Comparison of ENCODE assay signal across 18 mouse cellular contexts in genomic region chr2:37570703-37571102, GRCm38 (mm10). TPM values are rescaled to one million over a fixed set of nuclear protein-coding genes. Genes with fewer than 3 reads are reported as not detected.
DNase-seq lines count a peak whose midpoint lies in the region; ATAC-seq and TF ChIP-seq lines count a peak whose summit lies in the region.
"Had no signal": no experiment of that assay in that cellular context is flagged by ENCODE, and none has a peak within 500 bp of the region (broad histone marks: within the 10 kb centered on the region; RNA-seq: fewer than 3 reads in every experiment).

No protein-coding gene starts in this region.

- peaks cover 29% of the 10 kb centered on the region for H3K36me3 ChIP-seq in embryonic facial prominence, embryonic 14.5 days (ENCODE audit: control insufficient read depth, insufficient read depth, low read length)
- peaks cover 62% of the 10 kb centered on the region for H3K36me3 ChIP-seq in embryonic facial prominence, embryonic 10.5 days (replicated peaks)
- no peaks in the 10 kb centered on the region for H3K36me3 ChIP-seq in lung, postnatal 0 days (ENCODE audit: insufficient read depth, low read length)
- H3K36me3 ChIP-seq in liver, embryonic 16.5 days (ENCODE audit: control insufficient read depth, insufficient read depth) = no peaks in the 10 kb centered on the region; the same call in 1 of the 2 replicates

- WGBS in embryonic facial prominence, embryonic 14.5 days = 86% methylated on average over 2 of the region's 2 CpGs
- 93% methylated on average over 2 of the region's 2 CpGs for WGBS in embryonic facial prominence, embryonic 10.5 days
- WGBS in lung, postnatal 0 days = 44% methylated on average over 2 of the region's 2 CpGs
- 83% methylated on average over 2 of the region's 2 CpGs for WGBS in liver, embryonic 16.5 days (ENCODE audit: insufficient replicate concordance)

- H3K4me1 ChIP-seq in embryonic facial prominence, embryonic 14.5 days (ENCODE audit: control insufficient read depth, insufficient read depth, low read length) = no peaks in the 10 kb centered on the region
- no peaks in the 10 kb centered on the region for H3K4me1 ChIP-seq in embryonic facial prominence, embryonic 10.5 days
- no peaks in the 10 kb centered on the region for H3K4me1 ChIP-seq in lung, postnatal 0 days (ENCODE audit: insufficient read depth, low read depth, low read length)
- peaks cover 6% of the 10 kb centered on the region for H3K4me1 ChIP-seq in liver, embryonic 16.5 days (ENCODE audit: control insufficient read depth, low read depth, low read length)
- H3K4me1 ChIP-seq: midbrain, embryonic 10.5 days; neural tube, embryonic 12.5 days had no signal

- no peaks in the 10 kb centered on the region for H3K9me3 ChIP-seq in embryonic facial prominence, embryonic 14.5 days (ENCODE audit: control insufficient read depth, low read length)
- H3K9me3 ChIP-seq in embryonic facial prominence, embryonic 10.5 days = no peaks in the 10 kb centered on the region
- no peaks in the 10 kb centered on the region for H3K9me3 ChIP-seq in lung, postnatal 0 days (ENCODE audit: low read length)
- no peaks in the 10 kb centered on the region for H3K9me3 ChIP-seq in liver, embryonic 16.5 days (replicated peaks; ENCODE audit: control insufficient read depth, low read length)
- H3K9me3 ChIP-seq: G1E; heart, embryonic 15.5 days; midbrain, embryonic 10.5 days; neural tube, embryonic 12.5 days had no signal

- no peak overlapping the region for H3K9ac ChIP-seq in embryonic facial prominence, embryonic 14.5 days (ENCODE audit: low read depth, low read length)
- H3K9ac ChIP-seq in lung, postnatal 0 days (replicated peaks; ENCODE audit: low read depth) = no peak overlapping the region
- H3K9ac ChIP-seq in liver, embryonic 16.5 days (ENCODE audit: low read depth, low read length) = no peak overlapping the region
- H3K9ac ChIP-seq: heart, embryonic 15.5 days; neural tube, embryonic 12.5 days had no signal

- no peak for TF ChIP-seq EP300 in lung, postnatal 0 days (IDR thresholded peaks at IDR 0.05)

- H3K4me3 ChIP-seq in embryonic facial prominence, embryonic 14.5 days (ENCODE audit: low read depth, low read length) = no peak overlapping the region
- H3K4me3 ChIP-seq in embryonic facial prominence, embryonic 10.5 days = no peak overlapping the region
- no peak overlapping the region for H3K4me3 ChIP-seq in lung, postnatal 0 days (ENCODE audit: low read depth, low read length)
- H3K4me3 ChIP-seq in liver, embryonic 16.5 days (ENCODE audit: low read depth, low read length) = no peak overlapping the region
- H3K4me3 ChIP-seq: heart, embryonic 15.5 days; midbrain, embryonic 10.5 days; neural tube, embryonic 12.5 days had no signal

- no peak overlapping the region for H3K4me2 ChIP-seq in embryonic facial prominence, embryonic 14.5 days (ENCODE audit: low read depth, low read length)
- no peak overlapping the region for H3K4me2 ChIP-seq in lung, postnatal 0 days (replicated peaks; ENCODE audit: low read depth, low read length)
- no peak overlapping the region for H3K4me2 ChIP-seq in liver, embryonic 16.5 days (ENCODE audit: low read depth, low read length)
- H3K4me2 ChIP-seq: heart, embryonic 15.5 days; neural tube, embryonic 12.5 days had no signal

- DNase-seq in embryonic facial prominence, embryonic 14.5 days (ENCODE audit: low spot score) = peak; percentile 18
- DNase-seq in embryonic facial prominence, embryonic 10.5 days (ENCODE audit: low spot score) = no peak
- peak; percentile 25 for DNase-seq in lung, postnatal 0 days (ENCODE audit: low spot score)
- DNase-seq in lung, postnatal 4 days = no peak
- peak; percentile 14 for DNase-seq in kidney, postnatal 10 days
- DNase-seq in right cerebral cortex, postnatal 36 days (ENCODE audit: low spot score in 2 of 2) = no peak
- no peak for DNase-seq in spleen, postnatal 36 days (ENCODE audit: low spot score in 2 of 2)
- DNase-seq: cerebellum, postnatal 25 days; heart, adult 18-20 months; lung, postnatal 14 days; right cerebral cortex, postnatal 4 days; thymus, postnatal 36 days had no signal

- no peak for ATAC-seq in embryonic facial prominence, embryonic 14.5 days (ENCODE audit: low read depth)
- ATAC-seq in lung, postnatal 0 days = no peak
- ATAC-seq in liver, embryonic 16.5 days (ENCODE audit: low read depth) = peak; percentile 86
- ATAC-seq: CD4-positive, CD25-positive, alpha-beta regulatory T cell, adult 4 months had no signal

- no peaks in the 10 kb centered on the region for H3K27me3 ChIP-seq in embryonic facial prominence, embryonic 14.5 days (replicated peaks; ENCODE audit: control insufficient read depth, insufficient read depth, low read length)
- no peaks in the 10 kb centered on the region for H3K27me3 ChIP-seq in embryonic facial prominence, embryonic 10.5 days (replicated peaks; ENCODE audit: low read depth, poor library complexity, severe bottlenecking)
- no peaks in the 10 kb centered on the region for H3K27me3 ChIP-seq in lung, postnatal 0 days (replicated peaks; ENCODE audit: insufficient read depth, low read length)
- H3K27me3 ChIP-seq in liver, embryonic 16.5 days (ENCODE audit: control insufficient read depth, insufficient read depth, low read depth, low read length) = no peaks in the 10 kb centered on the region
- H3K27me3 ChIP-seq: heart, embryonic 15.5 days; neural tube, embryonic 12.5 days had no signal

- no peak overlapping the region for H3K27ac ChIP-seq in embryonic facial prominence, embryonic 14.5 days (replicated peaks; ENCODE audit: low read depth, low read length)
- no peak overlapping the region for H3K27ac ChIP-seq in embryonic facial prominence, embryonic 10.5 days (replicated peaks)
- no peak overlapping the region for H3K27ac ChIP-seq in lung, postnatal 0 days (ENCODE audit: low read length)
- no peak overlapping the region for H3K27ac ChIP-seq in liver, embryonic 16.5 days (ENCODE audit: low read length)
- H3K27ac ChIP-seq: heart, embryonic 15.5 days; midbrain, embryonic 10.5 days; neural tube, embryonic 12.5 days had no signal

- TF ChIP-seq CTCF in lung, postnatal 0 days (IDR thresholded peaks at IDR 0.05) = no peak

RNA-seq across cellular contexts. Expression of gene Gpr21, which starts 54.6 kb away (rescaled TPM):
- 1.3 and 1.6 TPM in 2 replicates for polyA plus RNA-seq in embryonic facial prominence, embryonic 14.5 days (2014; fragmentation: Nextera tagmentation; extraction: Ambion mirVana)
- polyA plus RNA-seq in embryonic facial prominence, embryonic 10.5 days (2016; fragmentation: Nextera tagmentation; extraction: Ambion mirVana) = 1.2 and 1.3 TPM in 2 replicates
- polyA plus RNA-seq in lung, postnatal 0 days (2015; fragmentation: Nextera tagmentation; extraction: Ambion mirVana) = 0.94 and 1.5 TPM in 2 replicates
- polyA plus RNA-seq in liver, embryonic 16.5 days (2015; fragmentation: Nextera tagmentation; extraction: Ambion mirVana) = 0.12 and 0.34 TPM in 2 replicates
- polyA plus RNA-seq: G1E had no signal

Comparison
In these comparisons a context has a peak if more than half of its experiments do, and no peak if none do; other contexts are left out.
1. DNase-seq: peak in embryonic facial prominence, embryonic 14.5 days (single experiment), lung, postnatal 0 days (single experiment) and kidney, postnatal 10 days (single experiment); none in embryonic facial prominence, embryonic 10.5 days (single experiment), lung, postnatal 4 days (0 of 2), right cerebral cortex, postnatal 36 days (0 of 2) and spleen, postnatal 36 days (0 of 2).